Mouse (Mus musculus) midbrain, embryonic 13.5 days (tissue): ENCODE results near the gene Slc3a1. TPM values are rescaled to one million over a fixed set of nuclear protein-coding genes. Genes with fewer than 3 reads are reported as not detected.

Source experiments
- ATAC-seq: fragments of 200-750 bp; cut with Nextera tagmentation; 2 replicates; pipeline ENCODE4 v1.8.0; 2017; ENCODE audit warnings: mild to moderate bottlenecking, moderate TSS enrichment, moderate library complexity
- H3K27ac ChIP-seq: fragments of 300-500 bp; sonication (generic); 2 replicates; pipeline ENCODE4 v1.5.1; 2015; ENCODE audit warnings: inconsistent platforms, mild to moderate bottlenecking, moderate library complexity
- H3K27me3 ChIP-seq: fragments of 300-500 bp; sonication (generic); 2 replicates; pipeline ENCODE4 v1.6.1; 2015; ENCODE audit warnings: mild to moderate bottlenecking, inconsistent platforms
- H3K36me3 ChIP-seq: fragments of 300-500 bp; sonication (generic); 2 replicates; pipeline ENCODE4 v1.6.1; 2015; ENCODE audit warnings: mild to moderate bottlenecking, inconsistent platforms
- H3K4me1 ChIP-seq: fragments of 300-500 bp; sonication (generic); replicated peaks from 2 replicates; pipeline ENCODE4 v1.6.1; 2015; ENCODE audit warnings: inconsistent platforms
- H3K4me2 ChIP-seq: fragments of 300-500 bp; sonication (generic); replicated peaks from 2 replicates; pipeline ENCODE4 v1.6.1; 2015; ENCODE audit warnings: moderate library complexity, mild to moderate bottlenecking, inconsistent platforms
- H3K4me3 ChIP-seq: fragments of 300-500 bp; sonication (generic); replicated peaks from 2 replicates; pipeline ENCODE4 v1.5.1; 2015; ENCODE audit warnings: mild to moderate bottlenecking, inconsistent platforms
- H3K9ac ChIP-seq: fragments of 300-500 bp; sonication (generic); replicated peaks from 2 replicates; pipeline ENCODE4 v1.6.1; 2015; ENCODE audit warnings: mild to moderate bottlenecking, inconsistent platforms
- H3K9me3 ChIP-seq: fragments of 300-500 bp; sonication (generic); 2 replicates; pipeline ENCODE4 v1.6.1; 2016; ENCODE audit warnings: mild to moderate bottlenecking, inconsistent platforms
- WGBS: fragments of 180-500 bp; shearing (Covaris S2); methylation state at CpG from one replicate; pipeline ENCODE4 v1.1.7; 2015; 5-methylcytosine and 5-hydroxymethylcytosine counted together
- polyA plus RNA-seq: library from polyadenylated mRNA; unstranded; fragments of >200 nt; fragmentation: Nextera tagmentation; extraction: Ambion mirVana; gene quantifications from 2 replicates; pipeline ENCODE4 v1.2.1, GENCODE M21; 2015

Gene Slc3a1
- polyA plus RNA-seq, 1 experiment from 2014 or later, result 0.66 TPM

GRCm38 (mm10) chr17:85038311-85038710, 10.1 kb downstream of the Slc3a1 start:
- H3K4me3 ChIP-seq, result no peak overlapping the region
- 80% methylated on average over 4 of the region's 4 CpGs for WGBS
- H3K27me3 ChIP-seq, result no peaks in the 10 kb centered on the region
- H3K4me1 ChIP-seq, result no peaks in the 10 kb centered on the region
- H3K4me2 ChIP-seq, result no peak overlapping the region
- H3K27ac ChIP-seq, result no peak overlapping the region
- no peak for ATAC-seq
- H3K9me3 ChIP-seq, result no peaks in the 10 kb centered on the region
- H3K36me3 ChIP-seq, result no peaks in the 10 kb centered on the region
- no peak overlapping the region for H3K9ac ChIP-seq

GRCm38 (mm10) chr17:85038761-85039160, 10.6 kb downstream of the Slc3a1 start:
- 96% methylated on average over 5 of the region's 5 CpGs for WGBS
- no peak overlapping the region for H3K4me2 ChIP-seq
- no peak for ATAC-seq

GRCm38 (mm10) chr17:85040913-85041312, 12.7 kb downstream of the Slc3a1 start:
- no peak for ATAC-seq
- Histone ChIP-seq H3K9me3 (no peaks in the 10 kb centered on the region), H3K36me3 (no peaks in the 10 kb centered on the region), H3K9ac (no peak overlapping the region), H3K4me1 (no peaks in the 10 kb centered on the region), H3K4me2 (no peak overlapping the region), H3K27me3 (no peaks in the 10 kb centered on the region), H3K4me3 (no peak overlapping the region), H3K27ac (no peak overlapping the region)
- WGBS, result 87% methylated on average over 7 of the region's 7 CpGs

More at GRCm38 (mm10) chr17:85038761-85039160, 10.6 kb downstream of the Slc3a1 start:
- Histone ChIP-seq H3K27ac (no peak overlapping the region), H3K4me1 (no peaks in the 10 kb centered on the region), H3K27me3 (no peaks in the 10 kb centered on the region), H3K4me3 (no peak overlapping the region), H3K36me3 (no peaks in the 10 kb centered on the region), H3K9ac (no peak overlapping the region), H3K9me3 (no peaks in the 10 kb centered on the region)

- Histone ChIP-seq H3K36me3 (no peaks in the 10 kb centered on the region), H3K4me3 (no peak overlapping the region), H3K27me3 (no peaks in the 10 kb centered on the region), H3K27ac (no peak overlapping the region), H3K9ac (no peak overlapping the region), H3K4me2 (no peak overlapping the region), H3K4me1 (no peaks in the 10 kb centered on the region), H3K9me3 (no peaks in the 10 kb centered on the region)
- no peak for ATAC-seq
- 55% methylated on average over 6 of the region's 6 CpGs for WGBS
These were observed 14.2 kb downstream of the Slc3a1 start for GRCm38 (mm10) chr17:85042419-85042818.

- Histone ChIP-seq H3K4me2 (no peak overlapping the region), H3K9me3 (no peaks in the 10 kb centered on the region), H3K27ac (no peak overlapping the region), H3K9ac (no peak overlapping the region), H3K4me3 (no peak overlapping the region), H3K36me3 (no peaks in the 10 kb centered on the region), H3K27me3 (no peaks in the 10 kb centered on the region), H3K4me1 (no peaks in the 10 kb centered on the region)
- 83% methylated on average over 6 of the region's 6 CpGs for WGBS
- no peak for ATAC-seq
These were observed 15.2 kb downstream of the Slc3a1 start for GRCm38 (mm10) chr17:85043404-85043816.

- Histone ChIP-seq H3K9me3 (no peaks in the 10 kb centered on the region), H3K27ac (no peak overlapping the region), H3K4me3 (no peak overlapping the region), H3K27me3 (no peaks in the 10 kb centered on the region), H3K36me3 (no peaks in the 10 kb centered on the region), H3K4me2 (no peak overlapping the region), H3K4me1 (no peaks in the 10 kb centered on the region), H3K9ac (no peak overlapping the region)
- 93% methylated on average over 5 of the region's 5 CpGs for WGBS
- no peak for ATAC-seq
These were observed 16.3 kb downstream of the Slc3a1 start for GRCm38 (mm10) chr17:85044466-85044865.

GRCm38 (mm10) chr17:85045160-85045559, 17.0 kb downstream of the Slc3a1 start:
- Histone ChIP-seq H3K4me2 (no peak overlapping the region), H3K4me1 (no peaks in the 10 kb centered on the region), H3K9ac (no peak overlapping the region), H3K4me3 (no peak overlapping the region), H3K27ac (no peak overlapping the region), H3K9me3 (no peaks in the 10 kb centered on the region), H3K27me3 (no peaks in the 10 kb centered on the region), H3K36me3 (no peaks in the 10 kb centered on the region)
- WGBS, result 91% methylated on average over 12 of the region's 12 CpGs
- ATAC-seq, result no peak

- Histone ChIP-seq H3K36me3 (no peaks in the 10 kb centered on the region), H3K4me3 (no peak overlapping the region), H3K27ac (no peak overlapping the region), H3K4me2 (no peak overlapping the region), H3K9ac (no peak overlapping the region), H3K4me1 (no peaks in the 10 kb centered on the region), H3K27me3 (no peaks in the 10 kb centered on the region), H3K9me3 (no peaks in the 10 kb centered on the region)
- no peak for ATAC-seq
- WGBS, result 92% methylated on average over 5 of the region's 5 CpGs
These were observed 20.2 kb downstream of the Slc3a1 start for GRCm38 (mm10) chr17:85048379-85048778.

- peaks cover 9% of the 10 kb centered on the region for H3K36me3 ChIP-seq
- no peaks in the 10 kb centered on the region for H3K27me3 ChIP-seq
- H3K9ac ChIP-seq, result no peak overlapping the region
- ATAC-seq, result no peak
- WGBS, result 92% methylated on average over 7 of the region's 7 CpGs
- H3K27ac ChIP-seq, result no peak overlapping the region
- no peak overlapping the region for H3K4me3 ChIP-seq
- H3K4me2 ChIP-seq, result no peak overlapping the region
- no peaks in the 10 kb centered on the region for H3K4me1 ChIP-seq
- H3K9me3 ChIP-seq, result no peaks in the 10 kb centered on the region
These were observed 30.1 kb downstream of the Slc3a1 start for GRCm38 (mm10) chr17:85058276-85058675.

- Histone ChIP-seq H3K27me3 (no peaks in the 10 kb centered on the region), H3K36me3 (peaks cover 17% of the 10 kb centered on the region), H3K9me3 (no peaks in the 10 kb centered on the region), H3K27ac (no peak overlapping the region), H3K4me3 (no peak overlapping the region), H3K4me2 (no peak overlapping the region), H3K4me1 (no peaks in the 10 kb centered on the region), H3K9ac (no peak overlapping the region)
- no peak for ATAC-seq
- WGBS, result 88% methylated on average over 6 of the region's 6 CpGs
These were observed 31.0 kb downstream of the Slc3a1 start for GRCm38 (mm10) chr17:85059136-85059535.

GRCm38 (mm10) chr17:85063560-85063959, 35.4 kb downstream of the Slc3a1 start:
- H3K9me3 ChIP-seq, result no peaks in the 10 kb centered on the region
- 94% methylated on average over 7 of the region's 7 CpGs for WGBS
- H3K4me3 ChIP-seq, result no peak overlapping the region
- H3K36me3 ChIP-seq, result peaks cover 57% of the 10 kb centered on the region
- no peak overlapping the region for H3K9ac ChIP-seq
- H3K4me2 ChIP-seq, result no peak overlapping the region
- H3K4me1 ChIP-seq, result no peaks in the 10 kb centered on the region
- H3K27ac ChIP-seq, result no peak overlapping the region
- no peaks in the 10 kb centered on the region for H3K27me3 ChIP-seq
- ATAC-seq, result no peak

GRCm38 (mm10) chr17:85067331-85067730, 39.2 kb downstream of the Slc3a1 start:
- no peak overlapping the region for H3K4me2 ChIP-seq
- peaks cover 5% of the 10 kb centered on the region for H3K4me1 ChIP-seq
- H3K9me3 ChIP-seq, result no peaks in the 10 kb centered on the region
- no peaks in the 10 kb centered on the region for H3K27me3 ChIP-seq
- no peak overlapping the region for H3K27ac ChIP-seq
- peaks cover 88% of the 10 kb centered on the region for H3K36me3 ChIP-seq
- WGBS, result 94% methylated on average over 7 of the region's 7 CpGs
- ATAC-seq, result no peak
- H3K4me3 ChIP-seq, result no peak overlapping the region
- no peak overlapping the region for H3K9ac ChIP-seq

GRCm38 (mm10) chr17:85070658-85071057, 42.5 kb downstream of the Slc3a1 start:
- no peaks in the 10 kb centered on the region for H3K27me3 ChIP-seq
- no peak overlapping the region for H3K27ac ChIP-seq
- H3K36me3 ChIP-seq, result peaks cover 69% of the 10 kb centered on the region
- WGBS, result 91% methylated on average over 6 of the region's 6 CpGs
- H3K9me3 ChIP-seq, result no peaks in the 10 kb centered on the region
- H3K4me2 ChIP-seq, result no peak overlapping the region
- no peak overlapping the region for H3K9ac ChIP-seq
- H3K4me1 ChIP-seq, result peaks cover 14% of the 10 kb centered on the region
- H3K4me3 ChIP-seq, result no peak overlapping the region
- no peak for ATAC-seq
